Mouse (Mus musculus) lung, adult 2 months (tissue): ENCODE data around the gene Kif18b. TPM values are rescaled to one million over a fixed set of nuclear protein-coding genes. Genes with fewer than 3 reads are reported as not detected.

ENCODE experiments used
- DNase-seq: peaks from one replicate; pipeline ENCODE4 v3.0.0; 2022
- H3K4me1 ChIP-seq: fragments of 200-500 bp; 2 replicates; pipeline ENCODE4 v1.6.1; 2011; ENCODE audit warnings: low read length; ENCODE audit not compliant: control insufficient read depth, insufficient read depth
- H3K4me3 ChIP-seq: fragments of 200-500 bp; replicated peaks from 2 replicates; pipeline ENCODE3; 2011; ENCODE audit warnings: low read depth, mild to moderate bottlenecking, control low read depth, low read length; ENCODE audit errors: extremely low read depth
- CTCF ChIP-seq: fragments of 200-500 bp; IDR thresholded peaks from 2 replicates; pipeline ENCODE4 v1.5.1; 2011; ENCODE audit warnings: mild to moderate bottlenecking, low read length, control low read depth; ENCODE audit not compliant: insufficient read depth
- POLR2A ChIP-seq: fragments of 200-500 bp; IDR thresholded peaks from 2 replicates; pipeline ENCODE4 v1.6.1; 2011; ENCODE audit warnings: low read depth, mild to moderate bottlenecking, control low read depth, low read length, borderline replicate concordance; ENCODE audit errors: extremely low read depth
- WGBS: fragments of 180-500 bp; shearing (Covaris S2); methylation state at CpG from one replicate; pipeline ENCODE4 v1.1.7; 2018; 5-methylcytosine and 5-hydroxymethylcytosine counted together
- polyA plus RNA-seq: library from polyadenylated mRNA; depleted of rRNA; stranded (reverse); fragments of >200 nt; gene quantifications from 2 replicates; pipeline ENCODE4 v1.2.3, GENCODE M21; 2012

Kif18b gene
- polyA plus RNA-seq, 1 experiment, result 0.99 TPM

- no peak overlapping the region for H3K4me3 ChIP-seq
- no peak for DNase-seq
- TF ChIP-seq POLR2A (no peak), CTCF (no peak)
- WGBS, result 90% methylated on average over 6 of the region's 6 CpGs
- peaks cover 5% of the 10 kb centered on the region for H3K4me1 ChIP-seq
Observed at GRCm38 (mm10) chr11:102958431-102958830, 33.5 kb upstream of the Kif18b start.

GRCm38 (mm10) chr11:102957692-102958091 is 32.8 kb upstream of the Kif18b start:
- no peak for DNase-seq
- no peak overlapping the region for H3K4me3 ChIP-seq
- WGBS, result 72% methylated on average over 8 of the region's 8 CpGs
- TF ChIP-seq POLR2A, result no peak
- TF ChIP-seq CTCF, result no peak
- peaks cover 5% of the 10 kb centered on the region for H3K4me1 ChIP-seq

DNA sequence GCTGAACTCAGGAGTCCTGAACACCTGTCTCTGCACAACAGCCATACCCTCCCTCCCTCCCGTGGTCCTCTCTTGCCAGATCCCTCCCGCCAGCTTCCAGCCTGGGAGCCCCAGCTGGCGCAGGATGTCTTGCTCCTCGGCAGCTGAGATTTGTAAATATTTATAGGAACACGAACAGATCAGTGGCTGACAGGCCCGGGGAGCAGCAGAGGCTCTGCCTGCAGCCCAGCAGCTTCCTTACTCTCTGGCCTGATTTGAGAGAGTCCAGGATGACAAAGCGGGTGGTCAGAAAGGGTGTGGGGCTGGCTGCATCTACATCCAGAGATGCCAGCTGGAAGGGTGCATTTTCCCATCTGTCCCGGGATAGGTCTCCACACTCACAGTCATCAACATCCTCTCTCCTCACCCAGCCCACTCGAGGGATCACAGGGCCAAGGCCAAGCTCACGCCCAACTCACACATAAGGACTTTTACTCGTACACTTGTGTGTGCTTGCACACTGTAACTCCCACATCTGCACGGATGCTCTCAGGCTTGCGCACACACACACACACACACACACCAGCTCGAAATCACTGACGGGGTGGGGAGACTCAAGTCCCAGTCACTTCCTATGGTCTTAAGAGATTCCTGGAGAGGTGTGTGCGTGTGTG is 32.2 kb upstream of the Kif18b start:
- 26% methylated on average over 16 of the region's 16 CpGs for WGBS
- peaks cover 5% of the 10 kb centered on the region for H3K4me1 ChIP-seq
- no peak overlapping the region for H3K4me3 ChIP-seq
- no peak for TF ChIP-seq POLR2A
- no peak for TF ChIP-seq CTCF
- no peak for DNase-seq

DNA sequence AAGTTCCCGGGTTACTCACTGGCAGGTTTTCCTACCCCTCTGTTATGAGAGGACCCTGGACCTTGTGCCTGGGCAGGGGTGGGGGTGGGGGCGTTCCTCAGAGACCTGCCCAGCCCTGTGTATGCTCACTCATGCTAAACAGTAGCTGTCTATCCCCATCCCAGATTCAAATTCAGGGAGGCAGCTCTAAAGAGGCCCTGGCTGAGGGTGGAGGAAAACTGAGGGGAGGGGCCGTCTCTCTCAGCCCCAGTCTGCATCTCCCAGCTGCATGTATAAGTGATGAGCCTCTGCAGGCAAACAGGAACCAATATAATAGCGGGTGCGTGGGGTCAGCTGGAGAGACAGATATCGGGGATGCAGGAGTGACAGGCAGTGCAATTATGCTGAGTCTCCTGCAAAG is 28.0 kb upstream of the Kif18b start:
- no peak for TF ChIP-seq POLR2A
- TF ChIP-seq CTCF, result no peak
- DNase-seq, result no peak
- peaks cover 7% of the 10 kb centered on the region for H3K4me1 ChIP-seq
- whole genome bisulfite sequencing, result 44% methylated on average over 6 of the region's 6 CpGs
- no peak overlapping the region for H3K4me3 ChIP-seq

- H3K4me3 ChIP-seq, result peak overlapping the region; percentile 44
- H3K4me1 ChIP-seq, result peaks cover 5% of the 10 kb centered on the region
- peak; percentile 38 for DNase-seq
- TF ChIP-seq POLR2A (no peak), CTCF (no peak)
- WGBS, result 3% methylated on average over 51 of the region's 51 CpGs
Observed at GRCm38 (mm10) chr11:102948043-102948961, 23.4 kb upstream of the Kif18b start.

GRCm38 (mm10) chr11:102946992-102947343 is 22.0 kb upstream of the Kif18b start:
- TF ChIP-seq POLR2A, result no peak
- no peak for TF ChIP-seq CTCF
- H3K4me3 ChIP-seq, result no peak overlapping the region
- WGBS, result 5% methylated on average over 8 of the region's 8 CpGs
- DNase-seq, result no peak
- H3K4me1 ChIP-seq, result peaks cover 5% of the 10 kb centered on the region

DNA sequence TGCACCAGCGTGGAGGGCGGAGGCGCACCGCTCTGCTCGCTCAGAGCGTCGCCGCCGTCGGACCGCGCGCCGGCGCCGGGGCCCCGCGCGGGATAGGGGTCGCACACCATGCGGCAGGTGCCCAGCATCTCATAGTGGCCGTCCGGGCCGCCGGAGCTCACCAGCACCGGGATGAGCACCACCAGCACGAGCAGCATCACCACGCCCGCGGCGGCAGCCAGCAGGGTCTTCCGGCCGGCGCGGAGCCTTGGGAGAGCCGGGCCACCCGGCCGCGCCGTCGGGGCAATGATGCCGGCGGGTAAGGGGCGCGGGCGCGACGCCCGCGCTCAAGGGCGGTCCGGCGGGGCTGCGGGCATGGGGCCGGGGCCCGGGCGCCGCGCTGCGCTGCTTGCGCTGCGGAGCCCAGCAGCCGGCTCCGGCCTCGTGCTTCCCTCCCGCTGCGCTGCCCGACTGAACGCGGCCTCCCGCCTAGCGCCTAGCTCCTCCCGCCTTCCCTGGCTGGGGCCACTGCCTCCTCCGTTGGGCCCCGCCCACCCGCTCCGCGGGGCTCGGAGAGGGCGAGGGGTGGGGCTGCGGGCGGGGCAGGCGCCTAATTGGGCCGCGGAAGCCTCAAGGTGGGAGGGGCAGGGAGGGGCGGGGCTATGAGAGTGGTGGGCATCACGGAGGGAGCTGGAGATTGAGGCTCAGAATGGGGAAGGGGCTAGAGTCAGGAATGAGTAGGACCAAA is 21.5 kb upstream of the Kif18b start, which contains the start of gene C1ql1:
C1ql1 (minus strand) TSS at position 424 of the 727 bp plus-strand sequence.
- H3K4me1 ChIP-seq, result peaks cover 5% of the 10 kb centered on the region

GRCm38 (mm10) chr11:102945306-102946264 is 20.7 kb upstream of the Kif18b start:
- Histone ChIP-seq H3K4me3 (no peak overlapping the region), H3K4me1 (peaks cover 5% of the 10 kb centered on the region)
- DNase-seq, result no peak
- WGBS, result 4% methylated on average over 54 of the region's 54 CpGs
- TF ChIP-seq POLR2A (no peak), CTCF (no peak)

More for the DNA sequence above, 21.5 kb upstream of the Kif18b start, which contains the start of gene C1ql1:
- H3K4me3 ChIP-seq, result no peak within 1 kb of the TSS
- TF ChIP-seq CTCF (no peak), POLR2A (no peak)
- peak; percentile 74 for DNase-seq
- 1% methylated on average over 85 of the region's 87 CpGs for WGBS

- no peak for DNase-seq
- 66% methylated on average over 6 of the region's 6 CpGs for WGBS
- Histone ChIP-seq H3K4me3 (no peak overlapping the region), H3K4me1 (peaks cover 3% of the 10 kb centered on the region)
- no peak for TF ChIP-seq CTCF
- TF ChIP-seq POLR2A, result no peak
Observed at GRCm38 (mm10) chr11:102941236-102941635, 16.3 kb upstream of the Kif18b start.
